Mouse (Mus musculus) midbrain, embryonic 16.5 days (tissue): ENCODE measurements around the gene Pik3r1. TPM values are rescaled to one million over a fixed set of nuclear protein-coding genes. Genes with fewer than 3 reads are reported as not detected.
A peak's percentile ranks its signal among the peaks of the same experiment; 100 is the strongest.

ENCODE experiments used
- ATAC-seq: fragments of 200-750 bp; cut with Nextera tagmentation; 2 replicates; pipeline ENCODE4 v1.8.0; 2017; ENCODE audit warnings: moderate TSS enrichment
- H3K27ac ChIP-seq: fragments of 300-500 bp; sonication (generic); 2 replicates; pipeline ENCODE4 v1.5.1; 2014; ENCODE audit warnings: mild to moderate bottlenecking, low read length, mixed read lengths
- H3K27me3 ChIP-seq: fragments of 300-500 bp; sonication (generic); 2 replicates; pipeline ENCODE4 v1.6.1; 2014; ENCODE audit warnings: low read depth, low read length, mixed read lengths; ENCODE audit not compliant: control insufficient read depth, insufficient read depth
- H3K36me3 ChIP-seq: fragments of 300-500 bp; sonication (generic); 2 replicates; pipeline ENCODE4 v1.6.1; 2014; ENCODE audit warnings: mild to moderate bottlenecking, low read length, moderate library complexity, mixed read lengths; ENCODE audit not compliant: control insufficient read depth, insufficient read depth
- H3K4me1 ChIP-seq: fragments of 300-500 bp; sonication (generic); 2 replicates; pipeline ENCODE4 v1.6.1; 2014; ENCODE audit warnings: mild to moderate bottlenecking, low read length, mixed read lengths; ENCODE audit not compliant: control insufficient read depth, insufficient read depth
- H3K4me2 ChIP-seq: fragments of 300-500 bp; sonication (generic); 2 replicates; pipeline ENCODE4 v1.6.1; 2014; ENCODE audit warnings: mild to moderate bottlenecking, low read length, mixed read lengths
- H3K4me3 ChIP-seq: fragments of 300-500 bp; sonication (generic); 2 replicates; pipeline ENCODE4 v1.5.1; 2014; ENCODE audit warnings: low read depth, mild to moderate bottlenecking, low read length, moderate library complexity, mixed read lengths
- H3K9ac ChIP-seq: fragments of 300-500 bp; sonication (generic); 2 replicates; pipeline ENCODE4 v1.6.1; 2014; ENCODE audit warnings: low read depth, low read length, mixed read lengths
- H3K9me3 ChIP-seq: fragments of 300-500 bp; sonication (generic); replicated peaks from 2 replicates; pipeline ENCODE4 v1.6.1; 2014; ENCODE audit warnings: mild to moderate bottlenecking, low read length, mixed read lengths; ENCODE audit not compliant: control insufficient read depth, poor library complexity, severe bottlenecking
- whole genome bisulfite sequencing: fragments of 180-500 bp; shearing (Covaris S2); extraction: QIAGEN DNeasy Blood & Tissue Kit; methylation state at CpG from one replicate; pipeline ENCODE4 v1.1.7; 2014; 5-methylcytosine and 5-hydroxymethylcytosine counted together
- polyA plus RNA-seq: library from polyadenylated mRNA; unstranded; fragments of >200 nt; fragmentation: Nextera tagmentation; extraction: Ambion mirVana; gene quantifications from 2 replicates; pipeline ENCODE4 v1.2.1, GENCODE M21; 2015

Gene Pik3r1
- polyA plus RNA-seq, 1 experiment from 2014 or later = 45.7 TPM

- Histone ChIP-seq H3K27ac (no peak overlapping the region), H3K9me3 (no peaks in the 10 kb centered on the region), H3K9ac (no peak overlapping the region), H3K27me3 (no peaks in the 10 kb centered on the region), H3K4me3 (no peak overlapping the region), H3K4me2 (no peak overlapping the region), H3K36me3 (no peaks in the 10 kb centered on the region), H3K4me1 (peaks cover 8% of the 10 kb centered on the region)
- WGBS = 61% methylated on average over 3 of the region's 3 CpGs
- ATAC-seq = no peak
Observed at GRCm38 (mm10) chr13:101728300-101728699, 39.7 kb downstream of the Pik3r1 start.

- H3K27me3 ChIP-seq = no peaks in the 10 kb centered on the region
- H3K9me3 ChIP-seq = no peaks in the 10 kb centered on the region
- H3K4me3 ChIP-seq = no peak overlapping the region
- no peak overlapping the region for H3K4me2 ChIP-seq
- peaks cover 8% of the 10 kb centered on the region for H3K4me1 ChIP-seq
- no peak for ATAC-seq
- H3K9ac ChIP-seq = no peak overlapping the region
- H3K27ac ChIP-seq = no peak overlapping the region
- WGBS = 78% methylated on average over 5 of the region's 5 CpGs
- H3K36me3 ChIP-seq = no peaks in the 10 kb centered on the region
Observed at GRCm38 (mm10) chr13:101727837-101728236, 40.2 kb downstream of the Pik3r1 start.

- H3K9me3 ChIP-seq = no peaks in the 10 kb centered on the region
- 93% methylated on average over 3 of the region's 3 CpGs for WGBS
Observed at GRCm38 (mm10) chr13:101726922-101727321, 41.1 kb downstream of the Pik3r1 start.

GRCm38 (mm10) chr13:101721901-101722595 is 46.0 kb downstream of the Pik3r1 start:
- Histone ChIP-seq H3K4me1 (peaks cover 3% of the 10 kb centered on the region), H3K27me3 (no peaks in the 10 kb centered on the region), H3K4me2 (no peak overlapping the region), H3K9me3 (no peaks in the 10 kb centered on the region), H3K36me3 (no peaks in the 10 kb centered on the region), H3K9ac (no peak overlapping the region), H3K4me3 (no peak overlapping the region), H3K27ac (no peak overlapping the region)
- WGBS = 93% methylated on average over 9 of the region's 9 CpGs
- ATAC-seq = no peak

More at GRCm38 (mm10) chr13:101726922-101727321, 41.1 kb downstream of the Pik3r1 start:
- Histone ChIP-seq H3K36me3 (no peaks in the 10 kb centered on the region), H3K27me3 (no peaks in the 10 kb centered on the region), H3K27ac (no peak overlapping the region), H3K4me1 (peaks cover 8% of the 10 kb centered on the region), H3K4me3 (no peak overlapping the region), H3K4me2 (no peak overlapping the region), H3K9ac (no peak overlapping the region)
- no peak for ATAC-seq

- no peaks in the 10 kb centered on the region for H3K27me3 ChIP-seq
- no peak overlapping the region for H3K27ac ChIP-seq
- no peaks in the 10 kb centered on the region for H3K36me3 ChIP-seq
- H3K9me3 ChIP-seq = no peaks in the 10 kb centered on the region
- H3K4me3 ChIP-seq = no peak overlapping the region
- no peak overlapping the region for H3K4me2 ChIP-seq
- H3K4me1 ChIP-seq = peaks cover 3% of the 10 kb centered on the region
- no peak for ATAC-seq
- no peak overlapping the region for H3K9ac ChIP-seq
- WGBS = 80% methylated on average over 1 of the region's 2 CpGs
Observed at GRCm38 (mm10) chr13:101721154-101721553, 46.9 kb downstream of the Pik3r1 start.

GRCm38 (mm10) chr13:101719312-101719870 is 48.6 kb downstream of the Pik3r1 start:
- no peaks in the 10 kb centered on the region for H3K9me3 ChIP-seq
- H3K27ac ChIP-seq = no peak overlapping the region
- peaks cover 3% of the 10 kb centered on the region for H3K4me1 ChIP-seq
- no peaks in the 10 kb centered on the region for H3K36me3 ChIP-seq
- WGBS = 11% methylated on average over 11 of the region's 11 CpGs
- H3K4me3 ChIP-seq = no peak overlapping the region
- peak overlapping the region; percentile 31; the same call in 1 of the 2 replicates for H3K4me2 ChIP-seq
- H3K9ac ChIP-seq = no peak overlapping the region
- no peaks in the 10 kb centered on the region for H3K27me3 ChIP-seq
- ATAC-seq = peak; percentile 55

- ATAC-seq = no peak
- Histone ChIP-seq H3K9me3 (no peaks in the 10 kb centered on the region), H3K4me2 (no peak overlapping the region), H3K27ac (no peak overlapping the region), H3K9ac (no peak overlapping the region), H3K4me1 (peaks cover 3% of the 10 kb centered on the region), H3K4me3 (no peak overlapping the region), H3K36me3 (no peaks in the 10 kb centered on the region), H3K27me3 (no peaks in the 10 kb centered on the region)
- 75% methylated on average over 7 of the region's 7 CpGs for WGBS
Observed at GRCm38 (mm10) chr13:101718744-101719143, 49.3 kb downstream of the Pik3r1 start.

- H3K27me3 ChIP-seq = no peaks in the 10 kb centered on the region
- no peak for ATAC-seq
- H3K9me3 ChIP-seq = no peaks in the 10 kb centered on the region
- H3K9ac ChIP-seq = no peak overlapping the region
- WGBS = 91% methylated on average over 6 of the region's 6 CpGs
- H3K4me1 ChIP-seq = peaks cover 3% of the 10 kb centered on the region
- no peak overlapping the region for H3K4me2 ChIP-seq
- no peaks in the 10 kb centered on the region for H3K36me3 ChIP-seq
- no peak overlapping the region for H3K4me3 ChIP-seq
- H3K27ac ChIP-seq = no peak overlapping the region
Observed at GRCm38 (mm10) chr13:101717836-101718235, 50.2 kb downstream of the Pik3r1 start.

- no peaks in the 10 kb centered on the region for H3K27me3 ChIP-seq
- H3K4me2 ChIP-seq = no peak overlapping the region
- peaks cover 2% of the 10 kb centered on the region; the same call in 1 of the 2 replicates for H3K36me3 ChIP-seq
- ATAC-seq = no peak
- H3K9ac ChIP-seq = no peak overlapping the region
- 88% methylated on average over 12 of the region's 12 CpGs for WGBS
- no peaks in the 10 kb centered on the region for H3K4me1 ChIP-seq
- no peaks in the 10 kb centered on the region for H3K9me3 ChIP-seq
- H3K4me3 ChIP-seq = no peak overlapping the region
- no peak overlapping the region for H3K27ac ChIP-seq
Observed at GRCm38 (mm10) chr13:101713429-101714088, 54.5 kb downstream of the Pik3r1 start.
